Mouse (Mus musculus) E14TG2a.4 (cell line): Measurements from ENCODE around the gene Itgb1.

ENCODE experiments used
- CTCF ChIP-seq: conservative IDR thresholded peaks from 2 replicates; pipeline ENCODE4 v1.5.1; 2014; ENCODE audit warnings: low read length
- NANOG ChIP-seq: IDR thresholded peaks from 2 replicates; pipeline ENCODE4 v1.6.1; 2014; ENCODE audit warnings: borderline replicate concordance, low read length, mixed read lengths
- POU5F1 ChIP-seq: IDR thresholded peaks from 2 replicates; pipeline ENCODE4 v1.6.1; 2014; ENCODE audit warnings: low read length, borderline replicate concordance

- TF ChIP-seq CTCF (no peak), NANOG (no peak), POU5F1 (no peak)
These were observed 42.4 kb upstream of the Itgb1 start for GRCm38 (mm10) chr8:128643104-128643503.
